Mouse (Mus musculus) mouse trophoblast stem cell (cell line): ENCODE data around the gene Ssh2.

Source experiments
- in situ Hi-C, 2 experiments: fragments of 300-500 bp; cut with MseI, MboI; formaldehyde crosslinking; loops; 2 replicates in 1 of 2; 3 replicates in 1 of 2; pipeline ENCODE4 v1.15.1; 2025

Ssh2 gene

DNA sequence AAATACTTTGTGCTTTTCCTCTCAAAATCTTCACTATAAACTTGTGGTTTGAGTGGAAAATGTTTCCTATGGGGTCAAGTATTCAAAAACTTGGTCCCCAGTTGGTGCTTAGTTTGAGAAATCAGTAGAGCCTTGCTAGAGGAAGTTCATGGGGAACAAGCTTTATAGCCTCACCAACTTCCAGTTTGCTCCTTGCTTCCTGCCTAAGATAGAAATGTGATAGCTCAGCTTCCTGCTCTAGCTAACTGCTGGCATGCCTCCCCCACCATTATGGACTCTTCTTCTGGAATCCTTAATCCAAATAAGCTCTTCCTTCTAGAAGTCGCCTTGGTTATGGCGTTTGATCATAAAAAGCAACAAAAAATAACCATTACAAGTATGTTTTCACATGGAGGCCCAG lies 190.2 kb downstream of the Ssh2 start:
- in situ Hi-C loops = no loop called here

DNA sequence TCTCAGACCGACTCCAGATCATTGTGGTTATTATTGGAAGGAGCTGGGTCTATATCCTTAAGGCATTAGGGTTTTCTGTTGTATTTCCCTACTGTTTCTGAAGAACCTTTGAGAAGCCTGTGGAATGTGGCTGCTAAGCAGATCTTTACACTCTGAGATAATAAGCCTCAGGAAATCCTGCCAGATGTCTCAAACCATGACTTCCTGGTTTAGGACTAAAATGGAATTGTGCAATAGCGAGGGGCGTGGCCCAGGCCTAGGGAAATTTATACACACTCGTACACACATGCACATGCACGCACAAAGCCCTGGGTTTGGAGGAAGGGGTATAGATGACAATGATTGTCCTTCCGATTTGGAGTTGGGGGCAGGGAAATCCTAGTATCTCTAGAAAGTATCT lies 193.8 kb downstream of the Ssh2 start:
- in situ Hi-C loops = no loop called here

GRCm38 (mm10) chr11:77411284-77411683 lies 195.2 kb downstream of the Ssh2 start:
- in situ Hi-C loops = no loop called here

DNA sequence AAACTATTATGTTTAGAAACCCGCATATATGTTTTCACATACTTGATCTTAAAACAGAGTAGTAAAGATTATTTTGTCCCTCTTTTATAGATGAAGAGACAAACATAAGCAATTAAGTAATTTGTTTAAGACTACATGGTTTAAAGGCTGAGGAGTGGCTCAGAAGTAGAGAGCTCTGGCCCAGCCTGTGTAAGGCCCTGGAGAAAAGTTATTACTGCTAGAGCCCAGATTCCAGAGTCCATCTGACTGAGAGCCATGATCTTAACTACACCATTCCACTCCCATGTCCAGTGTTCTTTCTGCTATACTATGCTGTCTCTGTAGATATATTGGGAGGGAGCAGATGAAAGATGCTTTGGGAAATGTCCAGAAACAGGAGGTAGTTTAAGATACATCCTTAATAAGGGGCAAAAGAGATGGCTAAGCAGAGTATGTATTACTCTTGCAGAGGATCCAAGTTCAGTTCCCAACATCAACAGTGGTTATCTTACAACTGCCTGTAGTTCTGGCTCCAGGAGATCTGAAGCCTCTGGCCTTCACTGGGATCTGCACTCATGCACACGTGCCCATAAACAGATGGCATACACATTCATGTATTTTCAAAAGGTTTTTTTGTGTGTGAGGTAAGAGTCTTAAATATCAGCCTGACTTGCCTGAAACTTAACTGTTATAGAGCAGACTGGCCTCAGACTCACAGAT lies 198.2 kb downstream of the Ssh2 start:
- in situ Hi-C loops = no loop called here

DNA sequence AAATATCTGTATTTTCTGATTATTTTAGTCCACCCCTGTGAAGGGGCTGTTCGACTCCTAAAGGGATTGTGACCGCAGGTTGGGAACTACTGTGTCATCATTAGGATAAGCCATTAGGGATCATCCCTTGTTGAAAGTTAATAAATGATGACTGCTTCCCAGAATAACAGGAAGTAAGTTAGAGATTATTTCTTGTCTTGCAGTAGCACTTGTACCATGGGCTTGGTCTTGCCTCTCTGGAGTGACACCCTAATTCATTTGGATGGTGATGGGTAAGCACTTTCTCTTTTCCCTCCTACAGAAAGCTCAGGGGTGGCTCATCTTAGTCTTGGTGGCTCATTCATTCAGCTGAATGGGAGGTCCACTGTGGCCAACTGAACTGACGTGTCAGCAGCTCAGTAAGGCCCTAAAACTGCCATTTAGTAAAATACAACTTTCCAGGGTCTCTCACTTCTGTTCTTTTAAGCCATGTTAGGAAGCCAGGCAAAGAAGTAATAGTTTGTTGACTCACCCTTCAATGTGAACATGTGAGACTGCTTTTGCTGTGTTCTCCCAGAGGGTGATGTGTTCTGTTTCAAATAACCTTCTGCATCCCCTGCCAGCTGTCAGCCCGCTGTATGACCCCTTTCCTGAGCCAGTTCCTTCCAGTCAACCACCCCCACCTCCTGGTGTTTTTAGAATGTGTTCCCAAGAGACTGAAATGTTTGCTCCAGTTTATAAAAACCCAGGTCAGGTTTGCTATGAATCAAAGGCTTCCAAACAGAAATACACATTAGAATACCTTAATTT lies 200.3 kb downstream of the Ssh2 start:
- in situ Hi-C loops = no loop called here

GRCm38 (mm10) chr11:77418021-77418420 lies 201.9 kb downstream of the Ssh2 start:
- in situ Hi-C loops = no loop called here

DNA sequence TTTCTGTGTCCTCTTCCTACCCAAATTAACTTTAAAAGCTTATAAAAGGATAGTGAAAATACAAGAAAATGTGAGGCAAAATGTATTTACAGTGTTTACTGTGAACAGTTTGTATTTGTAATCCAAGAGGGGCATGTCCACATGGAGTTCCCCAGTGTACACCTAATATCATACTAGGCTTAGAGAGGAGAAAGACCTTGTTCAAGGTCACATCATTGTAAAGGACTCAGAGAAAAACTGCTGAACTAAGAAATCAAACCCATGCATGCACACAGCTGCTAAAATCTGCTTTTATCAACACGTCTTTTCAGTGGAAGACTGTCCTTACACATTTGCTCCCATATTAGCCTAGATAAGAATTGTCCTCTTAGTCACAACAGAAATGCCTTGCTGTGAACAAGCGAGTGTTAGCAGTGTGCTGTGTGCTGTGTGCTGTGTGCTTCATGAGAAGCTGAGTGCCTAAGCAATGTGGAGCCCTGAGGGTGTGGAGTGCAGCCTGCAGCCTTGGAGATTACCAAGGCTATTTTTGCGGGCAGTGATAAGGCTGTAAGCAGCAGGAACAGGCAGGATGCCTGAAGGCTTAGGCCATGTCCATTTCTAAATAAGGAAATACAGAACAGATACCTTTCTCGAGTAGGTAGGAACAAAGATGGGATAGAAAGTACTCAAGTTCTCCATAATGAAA lies 207.2 kb downstream of the Ssh2 start:
- in situ Hi-C loops = no loop called here

DNA sequence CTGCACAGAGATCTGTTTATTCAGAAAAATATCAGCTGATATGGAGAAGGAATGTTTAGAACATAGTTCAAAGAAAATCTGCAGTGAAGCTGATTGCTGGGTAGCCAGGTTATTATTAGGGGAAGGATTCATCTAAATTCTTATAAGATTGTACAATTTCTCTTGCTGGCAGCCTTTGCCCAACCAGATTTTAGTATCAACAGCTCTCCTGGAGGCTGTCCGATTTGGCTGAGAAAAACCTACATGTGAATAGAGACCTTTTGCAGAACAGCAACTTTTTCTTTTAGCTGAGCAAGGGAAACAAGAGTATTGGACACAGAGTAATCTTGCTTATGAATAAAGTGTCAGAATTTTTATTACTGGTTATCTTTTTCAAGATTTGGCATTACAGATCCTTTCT lies 212.4 kb downstream of the Ssh2 start:
- in situ Hi-C loops = no loop called here

GRCm38 (mm10) chr11:77437026-77437425 lies 220.9 kb downstream of the Ssh2 start:
- in situ Hi-C loops = no loop called here

DNA sequence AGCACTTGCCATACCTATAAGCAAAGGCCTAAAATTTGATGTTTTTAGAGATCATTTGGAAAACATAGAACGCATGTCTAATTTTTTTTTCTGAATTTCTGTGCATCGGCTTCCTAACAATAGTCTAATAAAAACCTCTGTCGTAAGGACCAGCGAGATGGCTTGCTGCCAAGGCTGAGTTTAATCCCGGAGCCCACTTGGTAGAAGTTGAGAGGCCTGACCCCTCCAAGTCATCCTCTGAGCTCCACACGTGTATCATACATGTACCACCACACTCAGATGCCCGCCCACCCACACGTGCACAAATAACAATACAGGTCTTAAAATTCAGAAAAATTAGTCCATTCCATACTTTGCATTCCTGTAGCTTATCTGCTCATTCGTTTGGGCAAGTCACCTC lies 224.0 kb downstream of the Ssh2 start:
- in situ Hi-C loops = loop anchor here in 1 of 2 experiments (10.0 kb wide), 1 partner anchor 125 kb away; no protein-coding TSS in a partner anchor

DNA sequence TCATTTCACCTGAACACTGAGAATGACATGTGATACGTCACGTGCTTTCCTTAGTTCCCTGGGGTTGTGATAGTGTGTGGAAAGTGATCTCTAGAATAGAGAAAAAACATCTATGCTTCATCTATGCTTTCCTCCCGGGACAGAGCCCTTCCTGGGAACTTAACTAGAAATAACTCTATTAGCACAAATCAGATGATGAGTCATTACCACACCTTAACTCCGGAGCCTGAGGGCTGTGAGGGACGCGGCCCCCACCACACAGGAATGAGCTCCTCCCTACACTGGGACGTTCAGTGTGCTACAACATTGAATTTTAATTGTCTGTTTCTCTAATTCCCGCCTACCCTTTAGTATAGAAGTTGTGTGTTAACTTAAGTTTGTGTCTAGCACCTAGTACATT lies 224.9 kb downstream of the Ssh2 start:
- in situ Hi-C loops = loop anchor here in 1 of 2 experiments (10.0 kb wide), 1 partner anchor 126 kb away; no protein-coding TSS in a partner anchor

DNA sequence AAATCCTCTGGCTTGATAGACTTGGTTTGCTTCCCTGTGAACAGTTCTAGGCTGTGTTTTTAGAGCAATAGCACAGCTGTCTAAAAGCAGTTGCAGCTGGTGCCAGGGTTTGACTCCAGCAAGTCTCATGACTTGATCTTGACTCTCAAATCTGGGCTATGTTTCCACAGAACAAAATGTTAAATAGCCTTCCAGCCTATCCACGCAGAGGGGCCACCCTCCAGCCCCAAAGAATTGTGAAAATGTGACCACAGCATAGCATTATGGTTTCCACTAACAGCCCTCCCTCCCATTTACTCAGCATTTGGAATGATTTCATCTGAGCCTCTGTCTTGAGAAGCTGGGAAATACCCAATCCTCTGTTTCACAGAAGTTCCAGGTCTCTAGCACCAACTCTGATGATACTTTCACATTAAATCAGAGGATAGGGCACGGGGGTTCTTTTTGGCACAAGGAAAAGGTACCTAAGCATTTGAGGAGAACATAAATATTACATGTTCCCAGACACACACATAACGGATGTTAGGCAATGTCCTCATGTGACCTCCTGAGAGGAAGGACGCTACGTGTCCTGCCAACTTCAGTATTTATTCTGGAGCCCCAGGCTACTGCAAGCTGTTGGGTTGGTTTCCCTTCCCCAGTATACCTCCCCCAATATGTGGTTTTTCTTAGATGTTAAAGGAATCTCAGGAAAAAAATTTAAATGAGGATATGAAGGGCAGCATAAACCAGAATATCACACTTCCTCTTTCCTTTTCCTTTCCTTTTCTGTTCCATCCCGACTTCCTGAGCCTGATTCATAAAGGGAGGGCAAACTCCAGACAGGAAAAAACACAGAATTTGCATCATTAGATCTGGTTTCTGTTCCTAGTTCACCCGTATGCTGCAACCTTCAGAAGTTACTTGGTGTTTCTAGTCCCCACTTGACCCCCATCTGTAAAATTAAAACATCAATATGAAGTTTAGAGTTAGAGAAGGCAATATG lies 226.4 kb downstream of the Ssh2 start:
- in situ Hi-C loops = loop anchor here in 1 of 2 experiments (10.0 kb wide), 1 partner anchor 128 kb away; no protein-coding TSS in a partner anchor

DNA sequence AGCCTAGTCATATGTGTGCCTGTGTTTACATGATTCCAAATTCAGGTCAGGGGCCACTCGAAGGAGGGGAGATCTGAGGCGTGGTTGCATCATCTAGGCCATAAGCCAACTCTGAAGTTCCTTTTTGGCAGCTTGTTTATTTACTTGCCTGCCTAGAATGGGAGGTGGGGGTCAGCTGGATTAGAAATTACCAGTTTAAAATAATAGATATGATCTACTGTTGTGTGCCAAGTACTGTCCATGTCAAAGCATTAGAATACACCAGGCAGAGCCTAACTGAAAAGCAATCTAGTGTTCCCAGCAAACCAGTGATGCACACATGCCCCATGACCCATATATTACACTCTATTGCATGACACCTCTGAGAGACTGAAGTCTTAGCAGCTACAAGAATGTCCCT lies 228.9 kb downstream of the Ssh2 start:
- in situ Hi-C loops = loop anchor here in 1 of 2 experiments (10.0 kb wide), 1 partner anchor 130 kb away; no protein-coding TSS in a partner anchor

DNA sequence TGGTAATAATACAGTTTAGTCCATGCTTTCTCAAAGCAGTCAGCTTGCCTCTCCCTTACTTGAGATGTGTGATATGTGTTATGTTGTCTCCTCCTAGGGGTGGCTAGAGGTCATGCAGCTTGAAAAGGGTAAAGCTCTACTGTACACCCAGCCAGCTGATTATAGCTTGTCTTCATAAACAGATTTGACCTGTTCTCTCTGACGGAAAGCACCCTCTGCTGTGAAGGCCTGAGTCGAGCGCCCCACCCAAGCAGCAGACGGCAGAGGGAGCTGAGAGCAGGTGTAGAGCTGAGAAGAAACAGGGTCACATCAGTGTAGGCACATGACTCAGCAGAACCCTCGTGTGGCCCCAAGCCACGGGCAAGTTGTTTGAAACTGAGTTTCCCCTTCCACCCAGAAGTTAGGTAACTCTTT lies 230.5 kb downstream of the Ssh2 start:
- in situ Hi-C loops = loop anchor here in 1 of 2 experiments (10.0 kb wide), 1 partner anchor 132 kb away; no protein-coding TSS in a partner anchor

DNA sequence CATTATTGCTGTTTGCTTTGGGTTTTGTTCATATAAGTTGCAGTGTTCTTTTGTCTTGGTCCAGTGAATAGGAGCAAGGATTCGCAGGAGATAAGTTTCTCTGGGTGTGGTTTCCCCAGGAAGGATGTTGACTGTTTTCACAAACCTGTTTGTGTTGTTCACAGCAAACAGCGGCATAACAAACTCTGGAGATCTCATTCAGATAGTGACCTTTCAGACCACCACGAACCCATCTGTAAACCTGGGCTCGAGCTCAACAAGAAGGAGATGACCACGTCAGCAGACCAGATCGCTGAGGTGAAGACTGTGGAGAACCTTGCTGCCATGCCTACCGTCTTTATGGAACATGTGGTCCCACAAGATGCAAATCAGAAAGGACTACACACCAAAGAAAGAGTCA lies 233.1 kb downstream of the Ssh2 start:
- in situ Hi-C loops = loop anchor here in 1 of 2 experiments (10.0 kb wide), 1 partner anchor 134 kb away; no protein-coding TSS in a partner anchor

DNA sequence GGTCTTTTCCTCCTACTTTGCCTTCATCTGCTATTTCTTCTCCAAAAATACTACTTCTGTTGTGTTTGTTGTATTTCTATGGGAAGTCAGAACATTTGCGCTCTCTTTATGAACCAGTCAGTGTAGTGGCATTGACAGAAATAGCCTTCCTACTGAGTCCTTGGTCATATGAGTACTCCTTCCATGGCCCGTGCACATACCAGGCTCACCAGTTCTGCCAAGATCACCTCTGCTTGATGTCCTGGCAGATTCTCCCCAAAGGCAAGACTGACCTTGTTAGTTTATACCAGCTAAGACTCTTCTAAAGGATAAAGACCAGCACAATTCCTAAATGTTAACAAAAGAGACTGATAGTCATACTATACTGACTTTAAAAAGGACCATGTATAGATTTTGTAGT lies 235.6 kb downstream of the Ssh2 start:
- in situ Hi-C loops = no loop called here

DNA sequence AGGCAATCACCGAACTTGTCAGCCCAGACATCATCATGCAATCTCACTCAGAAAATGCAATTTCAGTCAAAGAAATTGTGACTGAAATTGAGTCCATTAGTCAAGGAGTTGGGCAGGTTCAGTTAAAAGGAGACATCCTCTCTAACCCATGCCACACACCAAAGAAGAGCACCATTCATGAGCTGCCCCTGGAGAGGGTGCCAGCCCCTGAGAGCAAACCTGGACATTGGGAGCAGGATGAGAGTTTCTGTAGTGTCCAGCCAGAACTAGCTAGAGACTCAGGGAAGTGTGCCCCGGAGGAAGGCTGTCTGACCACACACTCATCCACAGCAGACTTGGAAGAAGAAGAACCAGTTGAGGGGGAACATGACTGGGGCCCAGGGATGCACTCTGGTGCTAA lies 237.3 kb downstream of the Ssh2 start:
- in situ Hi-C loops = no loop called here

GRCm38 (mm10) chr11:77455770-77456510 lies 239.9 kb downstream of the Ssh2 start:
- in situ Hi-C loops = no loop called here

- in situ Hi-C loops = no loop called here
Observed at GRCm38 (mm10) chr11:77456866-77457265, 240.8 kb downstream of the Ssh2 start.

DNA sequence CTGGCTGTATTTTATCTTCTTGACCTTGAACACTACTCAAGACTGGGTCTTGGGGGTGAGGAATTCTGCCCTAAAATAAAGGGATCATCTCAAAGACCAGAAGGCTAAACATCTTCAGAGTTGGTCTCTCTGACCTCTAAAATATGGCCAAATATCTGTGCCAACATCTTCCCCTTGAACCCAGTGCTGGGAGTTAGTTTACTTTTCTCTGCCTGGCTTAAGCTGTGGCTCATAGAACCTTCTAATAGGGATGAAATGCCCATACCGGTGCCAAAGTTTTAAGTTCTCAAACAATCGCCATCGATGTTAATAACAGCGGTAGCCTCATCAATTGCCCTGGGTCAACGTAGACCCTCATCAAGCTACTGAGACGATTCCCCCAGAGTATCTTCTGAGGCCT lies 245.8 kb downstream of the Ssh2 start:
- in situ Hi-C loops = no loop called here
